Mouse (Mus musculus) neural tube, embryonic 14.5 days (tissue): ENCODE data around the gene Gorasp2. TPM values are rescaled to one million over a fixed set of nuclear protein-coding genes. Genes with fewer than 3 reads are reported as not detected.

Source experiments
- ATAC-seq: fragments of 200-750 bp; cut with Nextera tagmentation; 2 replicates; pipeline ENCODE4 v1.8.0; 2017; ENCODE audit warnings: low read depth, mild to moderate bottlenecking, moderate TSS enrichment, moderate library complexity
- H3K27ac ChIP-seq: fragments of 300-500 bp; sonication (generic); 2 replicates; pipeline ENCODE4 v1.5.1; 2014; ENCODE audit warnings: low read depth, mild to moderate bottlenecking, control low read depth, low read length, moderate library complexity, mixed read lengths
- H3K27me3 ChIP-seq: fragments of 300-500 bp; sonication (generic); 2 replicates; pipeline ENCODE4 v1.6.1; 2014; ENCODE audit warnings: low read length; ENCODE audit not compliant: control insufficient read depth, insufficient read depth
- H3K36me3 ChIP-seq: fragments of 300-500 bp; sonication (generic); 2 replicates; pipeline ENCODE4 v1.6.1; 2014; ENCODE audit warnings: low read length, mixed read lengths; ENCODE audit not compliant: control insufficient read depth, insufficient read depth
- H3K4me1 ChIP-seq: fragments of 300-500 bp; sonication (generic); 2 replicates; pipeline ENCODE4 v1.6.1; 2014; ENCODE audit warnings: low read length; ENCODE audit not compliant: control insufficient read depth, insufficient read depth
- H3K4me2 ChIP-seq: fragments of 300-500 bp; sonication (generic); 2 replicates; pipeline ENCODE4 v1.6.1; 2014; ENCODE audit warnings: mild to moderate bottlenecking, low read depth, low read length, control low read depth
- H3K4me3 ChIP-seq: fragments of 300-500 bp; sonication (generic); 2 replicates; pipeline ENCODE4 v1.5.1; 2014; ENCODE audit warnings: low read depth, low read length, control low read depth, mixed read lengths
- H3K9ac ChIP-seq: fragments of 300-500 bp; sonication (generic); replicated peaks from 2 replicates; pipeline ENCODE4 v1.6.1; 2014; ENCODE audit warnings: low read depth, mild to moderate bottlenecking, control low read depth, low read length, mixed read lengths
- H3K9me3 ChIP-seq: fragments of 300-500 bp; sonication (generic); 2 replicates; pipeline ENCODE4 v1.6.1; 2016; ENCODE audit warnings: low read length; ENCODE audit not compliant: control insufficient read depth
- WGBS: fragments of 180-500 bp; shearing (Covaris S2); extraction: QIAGEN DNeasy Blood & Tissue Kit; methylation state at CpG from one replicate; pipeline ENCODE4 v1.1.7; 2014; 5-methylcytosine and 5-hydroxymethylcytosine counted together
- polyA plus RNA-seq: library from polyadenylated mRNA; unstranded; fragments of >200 nt; fragmentation: Nextera tagmentation; extraction: Ambion mirVana; gene quantifications from 2 replicates; pipeline ENCODE4 v1.2.1, GENCODE M21; 2014

Gorasp2 gene
- polyA plus RNA-seq, 1 experiment from 2014 or later = 130 TPM

DNA sequence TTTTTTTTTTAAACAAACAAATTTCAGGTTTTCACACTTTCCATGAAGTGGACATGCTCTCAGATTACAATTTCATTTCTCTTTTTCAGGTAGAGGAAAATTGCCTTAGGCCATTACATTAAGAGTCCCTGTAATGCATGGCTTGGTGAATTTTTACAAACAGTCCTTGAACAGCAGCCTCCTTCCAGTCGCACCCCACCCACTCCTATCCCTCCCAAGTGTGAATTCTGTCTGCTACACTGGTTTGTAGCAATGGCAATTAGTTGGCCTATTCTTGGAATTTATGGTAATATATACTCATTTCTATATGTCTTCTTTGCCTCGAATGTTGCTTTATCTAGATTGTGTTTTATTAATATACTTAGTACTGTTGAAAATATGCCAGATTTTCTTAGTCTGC is 11.1 kb downstream of the Gorasp2 start:
- WGBS = 90% methylated on average over 2 of the region's 2 CpGs
- Histone ChIP-seq H3K4me3 (no peak overlapping the region), H3K9ac (no peak overlapping the region), H3K4me1 (no peaks in the 10 kb centered on the region), H3K9me3 (no peaks in the 10 kb centered on the region), H3K27ac (no peak overlapping the region), H3K27me3 (no peaks in the 10 kb centered on the region), H3K4me2 (no peak overlapping the region), H3K36me3 (no peaks in the 10 kb centered on the region)
- no peak for ATAC-seq

DNA sequence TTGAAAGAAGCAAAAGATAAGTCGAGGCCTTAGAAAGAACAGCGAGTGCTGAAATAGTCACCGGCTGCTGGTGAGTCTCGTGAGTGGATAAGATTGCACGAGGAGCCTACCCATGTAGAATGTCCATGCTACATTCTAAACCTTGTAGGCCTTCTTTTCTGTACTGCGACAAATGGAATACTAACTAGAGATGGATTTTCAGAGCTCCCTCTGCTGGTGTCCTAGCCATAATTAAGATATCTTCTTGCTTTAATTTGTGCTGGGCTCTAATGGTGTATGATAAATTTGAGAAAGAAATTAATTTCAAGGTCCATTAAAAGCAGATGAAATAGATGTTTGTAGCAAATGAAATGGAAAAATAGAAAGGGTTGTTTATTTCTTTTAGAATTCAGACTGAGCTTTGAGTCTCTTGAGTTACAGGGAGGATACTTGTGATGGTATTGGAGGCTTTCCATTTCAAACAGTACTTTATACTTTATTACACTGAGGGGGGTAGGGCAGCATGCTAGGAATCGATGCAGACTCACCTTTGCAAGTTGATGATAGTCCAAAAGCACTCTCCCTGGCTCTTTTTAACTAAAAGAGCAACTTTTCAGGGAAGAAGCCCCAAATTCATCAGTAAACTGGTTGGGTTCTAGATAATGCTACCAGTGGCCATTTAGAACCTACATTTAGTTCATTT is 12.2 kb downstream of the Gorasp2 start:
- 80% methylated on average over 7 of the region's 7 CpGs for WGBS
- H3K9ac ChIP-seq = no peak overlapping the region
- H3K27me3 ChIP-seq = no peaks in the 10 kb centered on the region
- no peak overlapping the region for H3K27ac ChIP-seq
- no peaks in the 10 kb centered on the region for H3K9me3 ChIP-seq
- H3K4me2 ChIP-seq = no peak overlapping the region
- H3K36me3 ChIP-seq = no peaks in the 10 kb centered on the region; the same call in 1 of the 2 replicates
- no peak overlapping the region for H3K4me3 ChIP-seq
- no peaks in the 10 kb centered on the region for H3K4me1 ChIP-seq
- no peak for ATAC-seq

DNA sequence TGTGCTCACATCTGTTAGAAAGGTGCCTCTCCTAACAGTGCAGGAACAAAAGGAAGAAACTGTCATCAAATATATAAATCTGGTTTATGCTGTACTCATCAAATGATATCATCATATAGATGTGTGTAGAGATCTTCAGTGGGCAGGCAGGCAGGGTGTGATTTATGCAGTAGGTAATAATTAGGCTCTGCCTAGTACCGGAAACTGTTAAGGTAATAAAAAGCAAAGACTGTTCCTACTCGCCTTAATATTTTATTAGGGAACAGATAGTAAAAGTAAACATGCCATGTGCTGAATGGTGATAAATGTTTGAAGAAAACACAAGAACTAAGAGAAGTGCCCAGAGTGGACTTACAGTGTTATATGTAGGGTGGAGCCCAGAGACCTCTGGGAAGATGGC is 20.9 kb downstream of the Gorasp2 start:
- H3K9me3 ChIP-seq = no peaks in the 10 kb centered on the region
- no peak overlapping the region for H3K27ac ChIP-seq
- H3K4me2 ChIP-seq = no peak overlapping the region
- 61% methylated on average over 2 of the region's 2 CpGs for WGBS
- H3K9ac ChIP-seq = no peak overlapping the region
- H3K27me3 ChIP-seq = no peaks in the 10 kb centered on the region
- no peaks in the 10 kb centered on the region for H3K4me1 ChIP-seq
- ATAC-seq = no peak
- no peak overlapping the region for H3K4me3 ChIP-seq
- H3K36me3 ChIP-seq = peaks cover 56% of the 10 kb centered on the region

DNA sequence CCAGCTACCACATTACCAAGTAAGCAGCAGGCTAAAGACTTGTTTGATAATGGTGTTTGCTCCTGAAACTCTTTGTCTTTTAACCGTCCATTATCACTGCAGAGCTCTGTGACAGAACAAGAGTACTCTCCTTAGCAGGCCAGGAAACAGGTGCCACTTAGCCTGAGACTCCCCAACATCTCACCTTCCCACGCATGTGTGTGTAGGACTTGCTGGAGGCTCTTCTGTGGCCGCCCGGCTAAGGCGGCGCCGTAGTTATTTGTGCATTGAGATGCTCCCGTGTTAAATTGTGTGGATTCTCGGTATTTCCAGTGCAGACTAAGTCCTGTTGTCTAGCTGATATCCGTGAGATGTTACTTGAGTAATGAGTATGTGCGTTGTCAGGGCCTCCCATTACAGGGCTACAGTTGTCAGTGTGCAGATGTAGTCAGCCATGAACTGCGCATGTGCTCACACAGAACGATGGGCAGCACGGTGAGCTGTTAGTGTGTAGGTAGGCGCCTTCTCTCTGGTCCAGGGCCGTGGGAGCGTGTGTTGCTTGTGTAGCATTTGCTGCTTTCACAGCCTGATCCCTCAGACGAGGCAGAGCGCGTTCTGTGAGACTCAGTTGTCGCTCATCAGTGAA is 27.2 kb downstream of the Gorasp2 start:
- Histone ChIP-seq H3K4me2 (no peak overlapping the region), H3K4me1 (no peaks in the 10 kb centered on the region), H3K9me3 (no peaks in the 10 kb centered on the region), H3K36me3 (peaks cover 58% of the 10 kb centered on the region), H3K27me3 (no peaks in the 10 kb centered on the region), H3K27ac (no peak overlapping the region), H3K9ac (no peak overlapping the region), H3K4me3 (no peak overlapping the region)
- 96% methylated on average over 21 of the region's 21 CpGs for WGBS
- ATAC-seq = no peak

DNA sequence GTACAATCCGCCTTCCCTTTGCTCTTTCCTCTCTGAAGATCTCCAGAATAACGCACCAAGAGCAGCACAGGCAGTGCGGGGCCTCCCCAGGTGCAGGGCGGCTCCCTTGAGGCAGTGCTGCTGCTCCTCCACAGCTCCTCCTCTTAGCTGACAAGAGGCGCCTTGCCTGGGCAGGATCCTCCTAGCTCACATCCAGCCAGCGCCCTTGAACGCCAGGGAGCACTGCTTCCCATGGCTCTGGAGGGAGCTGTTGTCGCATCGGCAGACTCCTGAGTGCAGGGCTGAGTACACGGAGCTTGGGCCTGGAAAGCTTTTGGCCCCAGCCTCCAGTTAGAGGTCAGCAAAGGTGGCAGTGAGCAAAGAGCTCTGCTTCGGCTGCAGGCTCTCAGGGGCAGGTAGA is 28.8 kb downstream of the Gorasp2 start:
- H3K4me3 ChIP-seq = no peak overlapping the region
- H3K27me3 ChIP-seq = no peaks in the 10 kb centered on the region
- H3K4me2 ChIP-seq = no peak overlapping the region
- peaks cover 41% of the 10 kb centered on the region for H3K36me3 ChIP-seq
- no peak for ATAC-seq
- WGBS = 87% methylated on average over 11 of the region's 11 CpGs
- no peak overlapping the region for H3K9ac ChIP-seq
- H3K4me1 ChIP-seq = no peaks in the 10 kb centered on the region
- no peaks in the 10 kb centered on the region for H3K9me3 ChIP-seq
- H3K27ac ChIP-seq = no peak overlapping the region

DNA sequence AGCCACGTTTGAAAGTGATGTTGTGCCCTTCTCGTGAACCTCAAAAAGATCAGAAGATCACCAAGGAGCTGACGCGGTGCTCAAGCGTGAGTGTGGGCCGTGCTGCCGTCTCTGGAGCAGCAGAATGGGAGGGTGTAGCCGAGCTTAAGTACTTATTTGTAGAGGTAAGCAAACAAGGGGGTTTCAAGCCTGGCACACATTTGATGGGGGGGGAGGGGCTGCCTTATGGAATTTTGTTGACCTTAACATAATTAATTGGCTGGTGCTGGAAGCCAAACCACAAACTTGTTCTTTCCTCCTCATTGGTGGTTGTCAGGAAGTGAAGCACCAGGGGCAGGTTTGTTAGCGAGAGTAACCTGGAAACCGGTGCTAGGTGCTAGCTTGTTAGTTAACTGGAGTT is 34.3 kb downstream of the Gorasp2 start:
- Histone ChIP-seq H3K27ac (no peak overlapping the region), H3K9me3 (no peaks in the 10 kb centered on the region), H3K4me3 (no peak overlapping the region), H3K36me3 (no peaks in the 10 kb centered on the region), H3K4me1 (no peaks in the 10 kb centered on the region), H3K9ac (no peak overlapping the region), H3K4me2 (no peak overlapping the region), H3K27me3 (no peaks in the 10 kb centered on the region)
- WGBS = 96% methylated on average over 10 of the region's 10 CpGs
- ATAC-seq = no peak

DNA sequence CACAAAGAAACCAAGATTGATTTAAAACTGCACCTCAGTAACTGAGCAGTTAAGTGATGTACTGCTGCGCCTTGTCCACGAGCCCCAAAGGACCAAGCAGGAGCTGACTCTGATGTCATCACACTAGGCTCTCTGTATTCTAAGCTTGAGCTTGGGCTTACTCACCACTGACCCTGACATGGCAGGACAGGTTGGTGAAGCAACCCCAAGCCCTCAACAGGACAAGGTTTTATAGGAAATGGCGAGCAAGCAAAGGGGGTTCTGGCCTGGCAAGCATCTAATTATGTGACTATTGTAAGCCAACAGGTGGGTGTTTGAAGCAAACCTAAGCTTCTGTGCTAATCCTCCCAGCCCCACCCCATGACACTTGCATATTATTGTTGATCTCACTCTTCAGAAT is 39.5 kb downstream of the Gorasp2 start:
- H3K4me2 ChIP-seq = no peak overlapping the region
- H3K4me3 ChIP-seq = no peak overlapping the region
- no peaks in the 10 kb centered on the region for H3K9me3 ChIP-seq
- H3K27me3 ChIP-seq = no peaks in the 10 kb centered on the region
- no peak overlapping the region for H3K9ac ChIP-seq
- WGBS = 90% methylated on average over 3 of the region's 3 CpGs
- no peaks in the 10 kb centered on the region for H3K36me3 ChIP-seq
- H3K4me1 ChIP-seq = no peaks in the 10 kb centered on the region
- no peak for ATAC-seq
- no peak overlapping the region for H3K27ac ChIP-seq

DNA sequence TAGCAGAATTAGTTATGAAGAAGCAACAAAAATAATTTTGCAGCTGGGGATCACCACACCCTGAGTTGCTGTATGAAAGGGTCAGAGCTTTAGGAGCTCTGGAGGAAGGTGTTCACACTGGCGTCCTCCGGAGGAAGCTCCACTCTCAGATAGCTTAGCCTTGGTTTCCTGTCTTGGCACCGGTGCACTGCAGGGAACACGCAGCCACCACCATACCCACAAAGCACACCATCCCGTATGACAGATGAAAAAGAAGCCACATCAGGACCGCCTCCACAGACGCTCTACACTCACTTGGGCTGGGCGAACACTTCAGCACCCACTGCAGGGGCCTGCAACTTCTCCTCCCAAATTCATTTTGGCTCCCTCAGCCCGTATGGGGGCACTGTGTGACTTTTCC is 40.2 kb downstream of the Gorasp2 start:
- no peaks in the 10 kb centered on the region for H3K9me3 ChIP-seq
- H3K4me3 ChIP-seq = no peak overlapping the region
- ATAC-seq = no peak
- no peak overlapping the region for H3K4me2 ChIP-seq
- WGBS = 76% methylated on average over 9 of the region's 9 CpGs
- no peak overlapping the region for H3K9ac ChIP-seq
- no peaks in the 10 kb centered on the region for H3K27me3 ChIP-seq
- no peaks in the 10 kb centered on the region for H3K36me3 ChIP-seq
- H3K27ac ChIP-seq = no peak overlapping the region
- no peaks in the 10 kb centered on the region for H3K4me1 ChIP-seq

DNA sequence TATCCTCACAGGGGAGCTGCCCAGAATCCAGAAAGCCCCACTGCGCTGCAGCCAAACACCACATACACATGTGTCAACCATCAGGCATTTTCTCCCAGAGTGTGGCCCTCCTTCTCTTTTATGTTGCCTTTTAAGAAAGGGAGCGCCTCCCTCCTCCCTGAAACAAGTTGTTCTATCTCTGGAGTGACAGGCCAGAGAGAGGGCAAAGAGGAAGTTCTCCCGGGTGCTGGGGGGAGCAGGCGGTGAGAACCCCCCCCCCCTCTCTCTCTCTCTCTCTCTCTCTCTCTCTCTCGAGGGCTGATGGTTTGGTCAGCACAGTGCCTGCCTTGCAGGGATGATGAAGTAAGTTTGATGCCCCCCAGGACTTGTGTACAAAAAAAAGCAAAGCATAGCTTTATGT is 41.0 kb downstream of the Gorasp2 start:
- 53% methylated on average over 5 of the region's 5 CpGs for WGBS
- Histone ChIP-seq H3K27ac (no peak overlapping the region), H3K4me3 (no peak overlapping the region), H3K9me3 (no peaks in the 10 kb centered on the region), H3K4me2 (no peak overlapping the region), H3K9ac (no peak overlapping the region), H3K4me1 (no peaks in the 10 kb centered on the region), H3K27me3 (no peaks in the 10 kb centered on the region), H3K36me3 (no peaks in the 10 kb centered on the region)
- ATAC-seq = no peak
